Mouse (Mus musculus) testis, postnatal 10 days (tissue): ENCODE measurements around the gene Stil.

Experiments
- DNase-seq: peaks from one replicate; pipeline ENCODE4 v3.0.0; 2021; ENCODE audit warnings: low spot score

The Stil gene

GRCm38 (mm10) chr4:115048190-115048589, 48.2 kb downstream of the Stil start:
- no peak for DNase-seq

- no peak for DNase-seq
These were observed 51.3 kb downstream of the Stil start for GRCm38 (mm10) chr4:115051245-115051644.

- DNase-seq: peak; percentile 49
These were observed 52.5 kb downstream of the Stil start for GRCm38 (mm10) chr4:115052343-115053005.

GRCm38 (mm10) chr4:115055044-115055443, 55.1 kb downstream of the Stil start:
- no peak for DNase-seq

- no peak for DNase-seq
These were observed 55.7 kb downstream of the Stil start for GRCm38 (mm10) chr4:115055691-115056090.

- DNase-seq: peak; percentile 49
These were observed 56.5 kb downstream of the Stil start, which contains the start of gene Tal1 for GRCm38 (mm10) chr4:115056371-115056920. Gene Tal1 (plus strand): TSS chr4:115056426.

- peak; percentile 46 for DNase-seq
These were observed 57.1 kb downstream of the Stil start for GRCm38 (mm10) chr4:115056921-115057673.

GRCm38 (mm10) chr4:115057674-115058316, 57.8 kb downstream of the Stil start:
- DNase-seq: peak; percentile 43

GRCm38 (mm10) chr4:115058317-115058761, 58.4 kb downstream of the Stil start:
- DNase-seq: no peak

GRCm38 (mm10) chr4:115058871-115059590, 59.1 kb downstream of the Stil start:
- DNase-seq: no peak

GRCm38 (mm10) chr4:115059871-115060270, 59.9 kb downstream of the Stil start:
- no peak for DNase-seq

- DNase-seq: no peak
These were observed 60.8 kb downstream of the Stil start for GRCm38 (mm10) chr4:115060753-115061152.

- no peak for DNase-seq
These were observed 62.5 kb downstream of the Stil start for GRCm38 (mm10) chr4:115062540-115062874.

GRCm38 (mm10) chr4:115062875-115063517, 63.0 kb downstream of the Stil start:
- DNase-seq: peak; percentile 48

GRCm38 (mm10) chr4:115063518-115064239, 63.7 kb downstream of the Stil start:
- no peak for DNase-seq

GRCm38 (mm10) chr4:115071668-115072067, 71.7 kb downstream of the Stil start:
- DNase-seq: no peak

- no peak for DNase-seq
These were observed 74.8 kb downstream of the Stil start for GRCm38 (mm10) chr4:115074789-115075188.

- no peak for DNase-seq
These were observed 75.4 kb downstream of the Stil start for GRCm38 (mm10) chr4:115075204-115075915.

- DNase-seq: peak; percentile 49
These were observed 79.2 kb downstream of the Stil start for GRCm38 (mm10) chr4:115078892-115079820.
